Mouse (Mus musculus): ENCODE data around the gene Magohb. TPM values are rescaled to one million over a fixed set of nuclear protein-coding genes. Genes with fewer than 3 reads are reported as not detected.

Gene Magohb
- total RNA-seq, 1 experiment: 10.0 TPM

GRCm38 (mm10) chr6:131247206-131247605 is 45.8 kb downstream of the Magohb start, which contains the start of gene Klra2:
Klra2 (minus strand) TSS chr6:131247362.
- Histone ChIP-seq H3K4me1 (ENCODE audit: control insufficient read depth in 2 of 2, insufficient read depth in 2 of 2, low read length in 2 of 2, poor library complexity in 1 of 2) (no peaks in the 10 kb centered on the region), H3K36me3 (ENCODE audit: control insufficient read depth, insufficient read depth, low read length, poor library complexity, severe bottlenecking) (no peaks in the 10 kb centered on the region), H3K4me3 (ENCODE audit: insufficient read depth in 1 of 2, low read depth in 1 of 2, low read length in 2 of 2, poor library complexity in 1 of 2, severe bottlenecking in 1 of 2) (no peak within 1 kb of the TSS), H3K9me3 (ENCODE audit: control insufficient read depth, insufficient read depth, low read depth, low read length) (no peaks in the 10 kb centered on the region), H3K9ac (ENCODE audit: insufficient read depth, low read depth, low read length, poor library complexity, severe bottlenecking) (no peak within 1 kb of the TSS), H3K27ac (ENCODE audit: insufficient read depth, low read depth, low read length, poor library complexity, severe bottlenecking) (no peak within 1 kb of the TSS)
- in situ Hi-C loops (cut with MboI; ENCODE audit: low sequenced_read_pairs in 2 of 2, unreplicated experiment in 2 of 2): no loop called here
- TF ChIP-seq MAFK (IDR thresholded peaks at IDR 0.05; ENCODE audit: insufficient read depth, low read depth, low read length) (no peak), CHD2 (IDR thresholded peaks at IDR 0.05; ENCODE audit: low read depth, low read length) (no peak), ZC3H11A (IDR thresholded peaks at IDR 0.05; ENCODE audit: borderline replicate concordance, low read depth, low read length) (no peak), ZNF384 (IDR thresholded peaks at IDR 0.05; ENCODE audit: low read depth, low read length) (no peak), HCFC1 (IDR thresholded peaks at IDR 0.05; ENCODE audit: borderline replicate concordance, insufficient read depth, low read length) (no peak)
- no peak for DNase-seq (ENCODE audit: low read depth, low spot score)

- Histone ChIP-seq H3K9ac (ENCODE audit: insufficient read depth, low read depth, low read length, poor library complexity, severe bottlenecking) (no peak overlapping the region), H3K27ac (ENCODE audit: insufficient read depth, low read depth, low read length, poor library complexity, severe bottlenecking) (no peak overlapping the region), H3K4me3 (ENCODE audit: insufficient read depth in 1 of 2, low read depth in 1 of 2, low read length in 2 of 2, poor library complexity in 1 of 2, severe bottlenecking in 1 of 2) (no peak overlapping the region), H3K4me1 (ENCODE audit: control insufficient read depth in 2 of 2, insufficient read depth in 2 of 2, low read length in 2 of 2, poor library complexity in 1 of 2) (no peaks in the 10 kb centered on the region), H3K9me3 (ENCODE audit: control insufficient read depth, insufficient read depth, low read depth, low read length) (no peaks in the 10 kb centered on the region), H3K36me3 (ENCODE audit: control insufficient read depth, insufficient read depth, low read length, poor library complexity, severe bottlenecking) (no peaks in the 10 kb centered on the region)
- in situ Hi-C loops (cut with MboI; ENCODE audit: low sequenced_read_pairs in 2 of 2, unreplicated experiment in 2 of 2): no loop called here
- no peak for TF ChIP-seq CHD2 (IDR thresholded peaks at IDR 0.05; ENCODE audit: low read depth, low read length)
- TF ChIP-seq MAFK (IDR thresholded peaks at IDR 0.05; ENCODE audit: insufficient read depth, low read depth, low read length): no peak
- TF ChIP-seq HCFC1 (IDR thresholded peaks at IDR 0.05; ENCODE audit: borderline replicate concordance, insufficient read depth, low read length): no peak
- TF ChIP-seq ZC3H11A (IDR thresholded peaks at IDR 0.05; ENCODE audit: borderline replicate concordance, low read depth, low read length): no peak
- no peak for TF ChIP-seq ZNF384 (IDR thresholded peaks at IDR 0.05; ENCODE audit: low read depth, low read length)
- no peak for DNase-seq (ENCODE audit: low read depth, low spot score)
Measured at GRCm38 (mm10) chr6:131245081-131245480, 48.0 kb downstream of the Magohb start.

Other genes with a start within 250 kb of the Magohb start
- not detected in 2 replicates for gene Klra2, start 45.9 kb downstream of the Magohb start, total RNA-seq (2012; rRNA removed)
- 1.3 and 1.4 TPM in 2 replicates for gene Styk1, start 60.4 kb upstream of the Magohb start, total RNA-seq (2012; rRNA removed)
- gene Ybx3, start 95.2 kb upstream of the Magohb start, total RNA-seq (2012; rRNA removed): 275 and 332 TPM in 2 replicates
- gene 5430401F13Rik, start 193.2 kb upstream of the Magohb start, total RNA-seq (2012; rRNA removed): not detected in 2 replicates
- not detected in 2 replicates for gene Gm6619, start 193.2 kb upstream of the Magohb start, total RNA-seq (2012; rRNA removed)